Mouse (Mus musculus): Measurements from ENCODE around the gene Arhgap15.

DNA sequence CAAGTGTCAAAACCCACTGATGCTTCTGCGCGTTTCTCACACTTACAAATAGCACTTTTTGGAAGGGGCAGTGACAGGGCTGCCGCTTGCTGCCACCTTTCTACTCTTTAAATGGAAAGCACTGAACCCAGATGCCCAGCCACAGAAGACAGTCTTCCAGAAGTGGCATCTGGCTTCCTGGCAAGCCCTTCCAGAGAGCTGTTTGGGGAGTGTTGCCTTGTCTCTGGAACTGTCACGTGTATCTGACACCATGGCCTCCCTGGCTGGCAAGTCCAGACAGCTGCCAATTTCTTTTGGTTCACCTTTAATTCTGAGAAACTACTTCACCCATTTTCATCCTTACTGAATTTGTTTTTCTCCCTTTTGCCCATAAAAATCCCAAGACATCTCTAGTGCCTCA is 584.7 kb downstream of the Arhgap15 start:
- TF ChIP-seq CTCF (IDR thresholded peaks at IDR 0.05; ENCODE audit: extremely low read depth, insufficient read length, insufficient replicate concordance, low read depth, low read length) (no peak), POLR2A (IDR thresholded peaks at IDR 0.05; ENCODE audit: low read depth, low read length) (no peak)

Measured in small intestine, adult 2 months (tissue).